Mouse (Mus musculus) heart, postnatal 0 days (tissue): ENCODE data around the gene Fcho1. TPM values are rescaled to one million over a fixed set of nuclear protein-coding genes. Genes with fewer than 3 reads are reported as not detected.
"Not testable (repeated sequence)": the region's sequence is repeated elsewhere in the genome, so short reads cannot be mapped to it uniquely, and the experiment has no call there.

Experiments used
- ATAC-seq: fragments of 200-750 bp; cut with Nextera tagmentation; 2 replicates; pipeline ENCODE4 v1.8.0; 2017; ENCODE audit warnings: low read depth, moderate number of reproducible peaks, moderate library complexity; ENCODE audit not compliant: insufficient read depth
- DNase-seq: peaks from one replicate; pipeline ENCODE4 v3.0.0-alpha.2; 2016; ENCODE audit warnings: low spot score
- H3K27ac ChIP-seq: fragments of 300-500 bp; sonication (generic); 2 replicates; pipeline ENCODE4 v1.5.1; 2014; ENCODE audit warnings: low read depth, mild to moderate bottlenecking
- H3K27me3 ChIP-seq: fragments of 300-500 bp; sonication (generic); 2 replicates; pipeline ENCODE4 v1.6.1; 2014; ENCODE audit warnings: low read length, mixed read lengths; ENCODE audit not compliant: control insufficient read depth, insufficient read depth
- H3K36me3 ChIP-seq: fragments of 300-500 bp; sonication (generic); replicated peaks from 2 replicates; pipeline ENCODE4 v1.6.1; 2014; ENCODE audit warnings: low read length, mixed read lengths; ENCODE audit not compliant: control insufficient read depth, insufficient read depth
- H3K4me1 ChIP-seq: fragments of 300-500 bp; sonication (generic); 2 replicates; pipeline ENCODE4 v1.6.1; 2014; ENCODE audit warnings: antibody characterized with exemption; ENCODE audit not compliant: control insufficient read depth, insufficient read depth
- H3K4me2 ChIP-seq: fragments of 300-500 bp; sonication (generic); 2 replicates; pipeline ENCODE4 v1.6.1; 2014; ENCODE audit warnings: low read depth, mild to moderate bottlenecking, low read length, moderate library complexity
- H3K4me3 ChIP-seq: fragments of 300-500 bp; sonication (generic); 2 replicates; pipeline ENCODE4 v1.5.1; 2014; ENCODE audit warnings: low read depth, low read length
- H3K9ac ChIP-seq: fragments of 300-500 bp; sonication (generic); replicated peaks from 2 replicates; pipeline ENCODE4 v1.6.1; 2014; ENCODE audit warnings: low read depth, low read length, mixed read lengths
- H3K9me3 ChIP-seq: fragments of 300-500 bp; sonication (generic); replicated peaks from 2 replicates; pipeline ENCODE4 v1.6.1; 2016; ENCODE audit warnings: low read length; ENCODE audit not compliant: control insufficient read depth
- CTCF ChIP-seq: IDR thresholded peaks from 2 replicates; pipeline ENCODE4 v1.5.1; 2016; ENCODE audit warnings: antibody characterized with exemption, control low read depth, low read depth
- EP300 ChIP-seq: IDR thresholded peaks from 2 replicates; pipeline ENCODE4 v1.6.1; 2016; ENCODE audit warnings: antibody characterized with exemption, low read depth
- WGBS: fragments of 180-500 bp; shearing (Covaris S2); extraction: QIAGEN DNeasy Blood & Tissue Kit; methylation state at CpG from one replicate; pipeline ENCODE4 v1.1.7; 2014; 5-methylcytosine and 5-hydroxymethylcytosine counted together
- polyA plus RNA-seq: library from polyadenylated mRNA; unstranded; fragments of >200 nt; fragmentation: Nextera tagmentation; extraction: Ambion mirVana; gene quantifications from 2 replicates; pipeline ENCODE4 v1.2.1, GENCODE M21; 2015
- total RNA-seq: library from RNA; depleted of rRNA; stranded (reverse); fragments of >200 nt; gene quantifications from 2 replicates; pipeline ENCODE4 v1.2.3, GENCODE M21; 2014; ENCODE audit warnings: low replicate concordance

The Fcho1 gene
- total and polyA plus RNA-seq, 2 experiments from 2014 or later = 0.04 to 0.92 TPM

DNA sequence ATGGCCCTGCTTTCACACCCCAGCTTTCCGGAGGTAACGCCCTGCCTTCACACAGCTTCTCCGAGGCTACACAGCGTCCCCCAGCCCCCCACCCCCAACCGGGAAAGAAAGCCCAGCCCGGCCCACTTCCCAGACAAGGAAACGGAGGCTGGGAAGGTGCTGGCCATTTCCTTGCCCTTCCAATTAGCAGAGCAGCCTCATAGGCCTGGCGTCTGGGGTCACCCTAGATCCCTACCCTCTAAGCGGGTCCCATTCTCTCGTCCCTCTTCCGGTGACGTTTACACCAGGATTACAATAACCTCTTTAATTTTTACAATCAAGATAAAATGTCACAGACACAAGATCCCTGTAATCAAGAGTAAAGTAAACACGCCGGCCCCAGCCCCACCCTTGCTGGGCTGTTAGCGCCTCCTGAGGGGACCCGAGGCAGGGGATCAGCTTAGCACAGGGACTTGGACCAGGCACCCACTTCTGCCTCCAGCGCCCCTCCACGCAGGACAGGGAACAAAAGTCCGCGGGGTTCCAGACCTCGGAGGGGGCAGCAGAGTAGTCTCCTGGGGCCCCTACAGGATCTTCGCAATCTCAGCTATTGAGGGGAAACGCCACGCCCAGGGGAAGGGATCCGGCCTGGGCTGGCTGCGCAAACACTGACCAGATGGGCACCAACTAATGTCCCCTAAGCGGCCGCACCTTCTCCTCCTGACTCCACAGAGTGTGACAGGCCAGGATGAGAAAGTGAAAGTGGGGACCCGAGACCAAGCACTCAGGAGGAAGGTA lies 24.8 kb downstream of the Fcho1 start:
- H3K4me1 ChIP-seq = no peaks in the 10 kb centered on the region
- TF ChIP-seq CTCF (no peak), EP300 (no peak)
- peak; percentile 47; the same call in 1 of the 2 replicates for ATAC-seq
- H3K27me3 ChIP-seq = peaks cover 47% of the 10 kb centered on the region
- peak overlapping the region; percentile 37; the same call in 1 of the 2 replicates for H3K9ac ChIP-seq
- DNase-seq = no peak
- H3K27ac ChIP-seq = peak overlapping the region; percentile 40; the same call in 1 of the 2 replicates
- WGBS = 8% methylated on average over 29 of the region's 29 CpGs
- H3K9me3 ChIP-seq = no peaks in the 10 kb centered on the region
- H3K36me3 ChIP-seq = no peaks in the 10 kb centered on the region
- H3K4me2 ChIP-seq = peak overlapping the region; percentile 67
- H3K4me3 ChIP-seq = peak overlapping the region; percentile 51

DNA sequence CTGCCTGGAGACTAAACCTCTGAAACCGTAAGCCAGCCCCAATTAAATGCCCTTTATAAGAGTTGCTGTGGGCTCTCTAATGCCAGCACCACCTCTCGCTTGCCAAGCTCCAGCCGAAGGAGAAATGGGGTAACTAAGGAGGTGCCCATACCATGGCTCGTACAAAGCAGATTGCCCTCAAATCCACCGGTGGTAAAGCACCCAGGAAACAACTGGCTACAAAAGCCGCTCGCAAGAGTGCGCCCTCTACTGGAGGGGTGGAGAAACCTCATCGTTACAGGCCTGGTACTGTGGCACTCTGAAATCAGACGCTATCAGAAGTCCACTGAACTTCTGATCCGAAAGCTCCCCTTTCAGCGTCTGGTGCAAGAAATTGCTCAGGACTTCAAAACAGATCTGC lies 30.1 kb downstream of the Fcho1 start:
- H3K36me3 ChIP-seq, H3K4me1 ChIP-seq, DNase-seq, H3K27ac ChIP-seq, H3K9me3 ChIP-seq, H3K4me3 ChIP-seq, H3K4me2 ChIP-seq, ATAC-seq, H3K9ac ChIP-seq: not testable (repeated sequence)
- H3K27me3 ChIP-seq = peaks cover 61% of the 10 kb centered on the region
- 68% methylated on average over 12 of the region's 12 CpGs for WGBS

DNA sequence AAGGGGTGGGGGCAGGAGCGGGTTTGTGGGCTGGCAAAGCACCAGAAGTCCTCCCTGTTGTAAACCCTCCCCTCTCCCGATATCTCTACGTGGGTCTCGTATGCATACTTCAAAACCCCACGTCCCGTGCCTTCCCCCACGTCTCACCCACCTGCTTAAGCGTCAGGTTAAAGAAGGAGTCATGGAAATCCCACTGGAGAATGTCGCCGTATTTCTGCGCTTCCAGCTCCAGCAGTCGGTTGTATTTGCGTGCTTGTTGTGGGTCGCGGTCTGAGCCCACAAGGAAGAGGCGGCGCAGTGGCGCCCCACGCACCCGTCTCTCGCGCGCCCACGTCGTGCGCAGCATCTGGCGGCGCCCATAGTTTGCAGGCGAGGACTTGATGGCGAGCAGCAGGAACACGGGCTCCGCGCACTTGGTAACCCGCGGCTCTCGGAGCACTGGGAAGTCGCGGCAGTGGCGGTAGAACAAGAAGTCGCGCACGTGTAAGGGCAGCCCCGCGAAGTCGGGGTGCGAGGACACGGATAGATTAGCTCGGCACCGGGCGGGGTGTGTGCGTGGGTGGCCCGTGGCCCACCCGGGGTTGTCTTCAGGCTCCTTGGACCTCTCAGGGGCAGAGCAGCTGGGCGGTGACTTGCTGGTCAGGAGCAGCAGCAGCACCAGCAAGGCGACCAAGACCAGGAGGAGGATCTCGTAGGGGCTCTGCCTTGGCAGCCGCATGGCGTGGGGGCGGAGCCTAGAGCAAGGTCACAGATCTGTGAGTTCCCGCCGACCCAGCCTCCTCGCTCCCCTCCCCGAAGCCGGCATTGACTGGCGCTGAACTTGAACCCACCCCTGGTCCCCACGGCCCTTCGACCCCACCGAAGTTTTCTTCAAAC lies 32.1 kb downstream of the Fcho1 start:
- WGBS = 17% methylated on average over 67 of the region's 68 CpGs

GRCm38 (mm10) chr8:71692509-71692908 lies 33.0 kb downstream of the Fcho1 start:
- no peak for TF ChIP-seq CTCF
- TF ChIP-seq EP300 = no peak
- 14% methylated on average over 30 of the region's 30 CpGs for WGBS
- H3K27ac ChIP-seq = no peak overlapping the region
- H3K4me2 ChIP-seq = no peak overlapping the region
- peaks cover 76% of the 10 kb centered on the region for H3K27me3 ChIP-seq
- DNase-seq (no peak), ATAC-seq (no peak)
- H3K9ac ChIP-seq = no peak overlapping the region
- no peaks in the 10 kb centered on the region for H3K36me3 ChIP-seq
- H3K4me3 ChIP-seq = no peak overlapping the region
- H3K4me1 ChIP-seq = 0 out of 2 replicates have a peak, but pooled peaks cover 5% of the 10 kb centered on the region
- no peaks in the 10 kb centered on the region for H3K9me3 ChIP-seq

More for the DNA sequence above, 32.1 kb downstream of the Fcho1 start:
- Histone ChIP-seq H3K9me3 (no peaks in the 10 kb centered on the region), H3K27ac (no peak overlapping the region), H3K4me2 (no peak overlapping the region), H3K9ac (no peak overlapping the region), H3K27me3 (peaks cover 67% of the 10 kb centered on the region), H3K4me3 (peak overlapping the region; percentile 5; the same call in 1 of the 2 replicates), H3K36me3 (no peaks in the 10 kb centered on the region), H3K4me1 (0 out of 2 replicates have a peak, but pooled peaks cover 5% of the 10 kb centered on the region)
- no peak for TF ChIP-seq CTCF
- TF ChIP-seq EP300 = no peak
- DNase-seq = no peak
- ATAC-seq = peak; percentile 16; the same call in 1 of the 2 replicates

GRCm38 (mm10) chr8:71689028-71689427 lies 36.5 kb downstream of the Fcho1 start, which contains the start of gene Insl3:
Insl3 (plus strand) TSS chr8:71689214.
- Histone ChIP-seq H3K27me3 (peaks cover 97% of the 10 kb centered on the region), H3K4me3 (no peak within 1 kb of the TSS), H3K4me1 (peaks cover 11% of the 10 kb centered on the region; the same call in 1 of the 2 replicates), H3K9me3 (no peaks in the 10 kb centered on the region), H3K36me3 (no peaks in the 10 kb centered on the region), H3K4me2 (no peak within 1 kb of the TSS), H3K9ac (no peak within 1 kb of the TSS), H3K27ac (no peak within 1 kb of the TSS)
- DNase-seq (no peak), ATAC-seq (no peak)
- WGBS = 17% methylated on average over 33 of the region's 33 CpGs
- TF ChIP-seq EP300 (no peak), CTCF (no peak)
